Mouse (Mus musculus) midbrain, embryonic 13.5 days (tissue): ENCODE results near the gene Tpst2. TPM values are rescaled to one million over a fixed set of nuclear protein-coding genes. Genes with fewer than 3 reads are reported as not detected.
A peak's percentile ranks its signal among the peaks of the same experiment; 100 is the strongest.

Source experiments
- ATAC-seq: fragments of 200-750 bp; cut with Nextera tagmentation; 2 replicates; pipeline ENCODE4 v1.8.0; 2017; ENCODE audit warnings: mild to moderate bottlenecking, moderate TSS enrichment, moderate library complexity
- H3K27ac ChIP-seq: fragments of 300-500 bp; sonication (generic); 2 replicates; pipeline ENCODE4 v1.5.1; 2015; ENCODE audit warnings: inconsistent platforms, mild to moderate bottlenecking, moderate library complexity
- H3K27me3 ChIP-seq: fragments of 300-500 bp; sonication (generic); 2 replicates; pipeline ENCODE4 v1.6.1; 2015; ENCODE audit warnings: mild to moderate bottlenecking, inconsistent platforms
- H3K36me3 ChIP-seq: fragments of 300-500 bp; sonication (generic); 2 replicates; pipeline ENCODE4 v1.6.1; 2015; ENCODE audit warnings: mild to moderate bottlenecking, inconsistent platforms
- H3K4me1 ChIP-seq: fragments of 300-500 bp; sonication (generic); replicated peaks from 2 replicates; pipeline ENCODE4 v1.6.1; 2015; ENCODE audit warnings: inconsistent platforms
- H3K4me2 ChIP-seq: fragments of 300-500 bp; sonication (generic); replicated peaks from 2 replicates; pipeline ENCODE4 v1.6.1; 2015; ENCODE audit warnings: moderate library complexity, mild to moderate bottlenecking, inconsistent platforms
- H3K4me3 ChIP-seq: fragments of 300-500 bp; sonication (generic); replicated peaks from 2 replicates; pipeline ENCODE4 v1.5.1; 2015; ENCODE audit warnings: mild to moderate bottlenecking, inconsistent platforms
- H3K9ac ChIP-seq: fragments of 300-500 bp; sonication (generic); replicated peaks from 2 replicates; pipeline ENCODE4 v1.6.1; 2015; ENCODE audit warnings: mild to moderate bottlenecking, inconsistent platforms
- H3K9me3 ChIP-seq: fragments of 300-500 bp; sonication (generic); 2 replicates; pipeline ENCODE4 v1.6.1; 2016; ENCODE audit warnings: mild to moderate bottlenecking, inconsistent platforms
- WGBS: fragments of 180-500 bp; shearing (Covaris S2); methylation state at CpG from one replicate; pipeline ENCODE4 v1.1.7; 2015; 5-methylcytosine and 5-hydroxymethylcytosine counted together
- polyA plus RNA-seq: library from polyadenylated mRNA; unstranded; fragments of >200 nt; fragmentation: Nextera tagmentation; extraction: Ambion mirVana; gene quantifications from 2 replicates; pipeline ENCODE4 v1.2.1, GENCODE M21; 2015

Gene Tpst2
- polyA plus RNA-seq, 1 experiment from 2014 or later, result 25.4 TPM

DNA sequence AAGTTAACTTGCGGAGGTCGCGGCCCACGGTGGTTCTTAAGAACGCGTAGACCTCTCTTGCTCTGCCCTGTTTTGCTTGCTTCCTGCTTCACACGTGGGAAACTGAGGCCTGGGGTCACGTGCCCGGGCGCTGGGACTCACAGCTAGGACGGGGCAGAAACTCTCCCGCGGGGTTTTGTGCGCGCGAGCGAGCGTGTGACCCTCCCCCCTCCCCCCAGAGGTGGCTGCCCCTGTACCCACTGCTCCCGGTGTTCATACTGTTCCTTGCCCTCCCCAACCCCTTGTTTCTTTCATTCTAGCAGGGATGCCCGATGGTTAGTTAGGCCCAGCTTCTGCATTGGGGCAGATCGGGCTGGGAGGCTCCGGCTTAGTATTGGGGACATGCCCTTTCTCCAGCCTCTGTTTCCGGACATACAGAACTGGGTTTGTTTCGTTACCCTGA is 437 bp downstream of the Tpst2 start:
- peak overlapping the region; percentile 57 for H3K4me3 ChIP-seq
- H3K4me1 ChIP-seq, result peaks cover 45% of the 10 kb centered on the region
- H3K36me3 ChIP-seq, result no peaks in the 10 kb centered on the region
- peak overlapping the region; percentile 48 for H3K27ac ChIP-seq
- under 1% methylated on average over 24 of the region's 24 CpGs for WGBS
- no peak; the same call in 1 of the 2 replicates for ATAC-seq
- H3K27me3 ChIP-seq, result no peaks in the 10 kb centered on the region
- H3K9me3 ChIP-seq, result no peaks in the 10 kb centered on the region
- peak overlapping the region; percentile 75 for H3K9ac ChIP-seq
- H3K4me2 ChIP-seq, result peak overlapping the region; percentile 83

DNA sequence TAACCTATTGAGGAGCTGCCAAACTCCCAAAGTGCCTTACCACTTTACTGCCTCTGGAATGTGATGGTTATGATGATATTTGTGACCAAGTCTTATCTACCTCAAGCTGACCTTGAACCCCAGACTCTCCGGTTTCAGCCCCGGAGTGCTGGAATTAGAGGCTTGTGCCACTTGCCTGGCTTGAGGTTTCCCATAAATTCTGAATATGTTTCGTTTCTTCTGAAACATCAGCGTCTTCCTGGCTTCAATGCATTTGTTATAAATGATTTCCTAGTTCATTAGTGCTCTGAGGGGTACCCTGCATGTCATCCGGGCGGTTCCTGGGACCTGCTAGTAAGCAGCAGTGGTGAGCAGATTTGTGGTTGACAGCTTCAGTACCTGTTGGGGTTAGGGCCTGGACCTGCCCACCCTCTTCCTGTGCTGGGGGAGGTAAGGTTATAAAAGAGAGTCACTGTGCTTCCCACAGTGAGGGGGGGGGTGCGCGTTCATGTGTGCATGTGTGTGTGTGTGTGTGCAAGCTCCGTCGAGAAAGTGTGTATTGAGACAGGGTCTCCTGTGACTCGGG is 1.5 kb downstream of the Tpst2 start:
- ATAC-seq, result no peak
- 92% methylated on average over 11 of the region's 11 CpGs for WGBS
- Histone ChIP-seq H3K27me3 (no peaks in the 10 kb centered on the region), H3K9me3 (no peaks in the 10 kb centered on the region), H3K27ac (no peak overlapping the region), H3K4me2 (peak overlapping the region; percentile 83), H3K4me3 (no peak overlapping the region), H3K36me3 (no peaks in the 10 kb centered on the region), H3K9ac (no peak overlapping the region), H3K4me1 (peaks cover 49% of the 10 kb centered on the region)

DNA sequence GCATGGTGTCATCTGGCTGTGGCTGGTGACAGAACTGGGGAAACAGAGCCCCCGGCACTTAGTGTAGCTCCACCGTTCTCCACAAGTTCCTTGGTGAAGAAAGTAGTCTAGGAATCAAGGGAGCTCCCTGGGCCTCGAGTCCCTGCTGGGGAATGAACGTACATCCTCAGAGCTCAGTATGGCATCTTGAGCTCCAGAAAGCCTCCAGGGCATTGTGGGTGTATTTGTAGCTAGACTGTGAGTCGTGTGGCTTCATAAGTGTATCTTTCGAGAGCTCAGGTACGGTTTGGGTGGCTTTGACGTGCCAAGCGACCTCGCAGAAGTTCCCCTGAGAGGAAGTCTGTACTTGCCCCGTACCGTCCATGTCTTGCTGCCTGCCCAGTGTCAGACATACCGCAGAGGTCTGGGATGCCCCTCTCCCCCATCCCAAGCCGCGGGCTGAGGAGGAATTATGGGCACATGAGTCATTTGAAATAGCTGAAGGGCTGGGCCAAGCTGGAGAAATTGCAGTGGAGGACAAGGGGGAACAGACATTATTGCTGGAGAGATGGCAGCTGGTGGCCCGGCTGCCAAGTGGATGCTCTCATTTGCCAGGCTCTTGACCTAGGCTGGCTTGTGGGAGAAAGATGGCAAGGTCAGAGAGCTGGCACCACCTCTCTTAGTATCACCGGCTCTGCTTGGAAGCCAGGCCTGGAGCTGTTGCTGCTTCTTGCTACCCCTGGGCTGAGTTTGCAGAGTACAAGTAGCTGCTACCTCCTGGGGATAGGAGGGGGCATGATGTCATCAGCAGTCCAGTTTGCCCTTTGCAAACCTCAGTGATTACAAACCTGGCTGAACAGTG is 2.9 kb downstream of the Tpst2 start:
- no peaks in the 10 kb centered on the region for H3K9me3 ChIP-seq
- H3K36me3 ChIP-seq, result no peaks in the 10 kb centered on the region
- peaks cover 49% of the 10 kb centered on the region for H3K4me1 ChIP-seq
- no peak for ATAC-seq
- 0 out of 2 replicates have a peak overlapping the region, but pooled peaks have one; percentile 33 for H3K9ac ChIP-seq
- no peak overlapping the region for H3K4me2 ChIP-seq
- H3K4me3 ChIP-seq, result no peak overlapping the region
- no peak overlapping the region for H3K27ac ChIP-seq
- H3K27me3 ChIP-seq, result no peaks in the 10 kb centered on the region
- 92% methylated on average over 17 of the region's 17 CpGs for WGBS

DNA sequence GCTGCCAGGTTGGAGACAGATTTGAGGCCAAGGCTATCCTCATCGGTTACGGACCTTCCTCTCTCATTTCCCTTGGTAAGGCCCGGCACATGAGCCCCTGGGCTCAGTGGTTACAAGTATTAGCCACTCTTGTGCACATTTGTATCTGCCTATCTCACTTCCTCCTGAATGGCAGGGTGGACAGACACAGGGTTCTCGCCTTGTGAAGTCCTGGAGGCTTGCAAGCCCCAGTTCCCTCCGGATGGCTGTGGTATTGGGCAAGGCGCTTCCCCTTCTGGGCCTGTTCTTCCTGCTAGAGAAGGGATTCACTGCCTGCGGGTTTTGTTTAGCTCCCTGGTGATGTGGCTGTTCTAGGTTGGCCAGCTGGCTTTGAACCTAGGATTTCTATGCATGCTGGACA is 3.7 kb downstream of the Tpst2 start:
- Histone ChIP-seq H3K4me3 (no peak overlapping the region), H3K36me3 (no peaks in the 10 kb centered on the region), H3K4me2 (no peak overlapping the region), H3K4me1 (peaks cover 49% of the 10 kb centered on the region), H3K9ac (peak overlapping the region; percentile 33; the same call in 1 of the 2 replicates), H3K27ac (no peak overlapping the region), H3K27me3 (no peaks in the 10 kb centered on the region), H3K9me3 (no peaks in the 10 kb centered on the region)
- 87% methylated on average over 7 of the region's 7 CpGs for WGBS
- ATAC-seq, result no peak

DNA sequence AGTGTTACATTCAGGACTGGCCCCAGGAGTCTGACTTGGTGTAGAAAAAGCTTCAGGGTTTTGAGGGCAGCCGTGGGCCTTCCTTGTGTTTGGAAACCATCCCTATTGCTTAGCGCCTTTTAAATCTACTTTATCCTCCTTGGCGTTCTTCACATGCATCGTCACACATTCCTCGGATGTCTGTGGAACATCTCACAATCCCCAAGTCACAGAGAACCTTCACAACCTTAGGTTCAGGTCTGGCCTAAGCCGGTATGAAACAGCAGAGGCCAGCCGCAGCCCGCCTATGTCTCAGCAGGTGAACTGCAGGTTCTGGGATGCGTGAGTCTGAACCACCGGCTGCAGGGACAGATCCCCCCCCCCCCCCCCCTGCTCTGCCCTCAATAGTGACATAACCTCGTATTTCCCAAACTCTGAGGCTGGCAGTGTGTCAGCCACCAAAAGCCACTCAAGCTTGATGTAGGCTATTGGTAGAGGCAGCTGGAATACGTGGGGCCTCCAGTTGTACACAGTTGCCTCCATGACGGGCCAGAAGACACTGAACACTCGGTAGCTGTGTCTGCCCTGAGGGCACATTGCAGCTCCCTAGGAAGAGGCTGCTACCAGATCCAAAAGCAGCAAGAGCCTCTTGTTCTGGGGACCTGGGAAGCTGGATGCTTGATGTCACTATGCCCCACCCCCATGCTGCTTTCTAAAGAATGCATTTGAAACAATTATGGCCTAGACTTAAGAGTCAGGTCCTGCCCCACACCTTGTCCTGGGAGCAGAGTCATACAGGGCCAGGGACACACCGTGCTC is 4.6 kb downstream of the Tpst2 start:
- ATAC-seq, result no peak
- Histone ChIP-seq H3K36me3 (no peaks in the 10 kb centered on the region), H3K4me1 (peaks cover 43% of the 10 kb centered on the region), H3K9ac (no peak overlapping the region; the same call in 1 of the 2 replicates), H3K4me2 (no peak overlapping the region), H3K4me3 (no peak overlapping the region), H3K27me3 (no peaks in the 10 kb centered on the region), H3K9me3 (no peaks in the 10 kb centered on the region), H3K27ac (no peak overlapping the region)
- 63% methylated on average over 15 of the region's 15 CpGs for WGBS

DNA sequence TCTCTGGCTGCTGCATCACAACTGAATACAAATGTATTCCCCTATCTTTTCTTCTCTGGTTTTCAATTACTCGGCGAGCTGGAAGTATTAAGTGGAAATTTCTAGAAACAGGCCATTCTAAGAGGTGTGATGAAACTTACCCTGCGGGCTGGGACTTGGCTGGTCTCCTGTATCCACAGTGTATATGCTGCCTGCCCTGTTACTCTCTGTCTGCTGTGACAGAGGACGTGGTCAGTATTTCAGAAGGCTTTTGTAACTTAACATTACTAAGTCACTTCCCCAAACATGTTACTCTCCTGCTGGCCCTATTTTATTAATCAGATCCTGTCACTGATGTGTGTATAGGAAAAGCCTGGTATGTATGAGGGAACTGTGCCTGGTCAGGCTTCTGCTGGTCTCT is 5.2 kb downstream of the Tpst2 start:
- Histone ChIP-seq H3K27me3 (no peaks in the 10 kb centered on the region), H3K27ac (no peak overlapping the region), H3K4me2 (no peak overlapping the region), H3K4me3 (no peak overlapping the region), H3K4me1 (peaks cover 43% of the 10 kb centered on the region), H3K9ac (no peak overlapping the region), H3K36me3 (no peaks in the 10 kb centered on the region), H3K9me3 (no peaks in the 10 kb centered on the region)
- 88% methylated on average over 4 of the region's 4 CpGs for WGBS
- ATAC-seq, result no peak

DNA sequence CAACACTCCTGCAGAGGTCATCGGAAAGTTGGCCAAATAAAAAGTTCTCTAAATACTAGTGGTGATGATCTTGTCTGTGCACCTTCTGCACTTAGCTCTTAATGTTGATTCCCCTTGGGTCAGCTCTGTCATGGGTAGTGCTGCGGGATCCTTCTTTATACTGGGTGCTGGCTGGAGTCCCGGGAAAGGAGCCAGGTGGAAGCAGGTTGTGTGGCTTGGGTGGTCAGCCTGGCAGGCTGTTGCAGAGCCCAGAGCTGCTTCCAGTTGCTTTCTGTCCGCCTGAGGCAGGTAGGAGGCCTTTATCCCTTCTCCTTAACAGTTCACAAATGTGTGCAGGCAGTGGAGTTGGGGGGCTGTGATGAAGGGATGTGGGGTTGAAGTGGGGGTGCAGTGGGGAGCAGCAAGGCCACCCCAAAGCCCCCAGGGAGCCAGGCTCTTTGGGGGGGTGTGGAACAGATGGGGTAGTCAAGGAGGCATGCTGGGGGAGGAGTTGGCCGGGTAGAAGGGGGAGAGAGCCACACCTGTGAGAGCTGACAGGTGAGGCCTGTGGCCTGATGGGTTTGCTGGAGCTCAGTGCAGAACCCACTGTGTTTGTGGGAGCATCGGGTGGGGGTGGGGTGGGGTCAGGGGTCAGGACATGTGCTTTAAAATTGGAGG is 5.8 kb downstream of the Tpst2 start:
- no peak for ATAC-seq
- 72% methylated on average over 6 of the region's 6 CpGs for WGBS
- no peak overlapping the region for H3K9ac ChIP-seq
- H3K4me3 ChIP-seq, result no peak overlapping the region
- peaks cover 40% of the 10 kb centered on the region for H3K4me1 ChIP-seq
- H3K27me3 ChIP-seq, result no peaks in the 10 kb centered on the region
- H3K36me3 ChIP-seq, result no peaks in the 10 kb centered on the region
- H3K27ac ChIP-seq, result no peak overlapping the region
- H3K9me3 ChIP-seq, result no peaks in the 10 kb centered on the region
- no peak overlapping the region for H3K4me2 ChIP-seq

DNA sequence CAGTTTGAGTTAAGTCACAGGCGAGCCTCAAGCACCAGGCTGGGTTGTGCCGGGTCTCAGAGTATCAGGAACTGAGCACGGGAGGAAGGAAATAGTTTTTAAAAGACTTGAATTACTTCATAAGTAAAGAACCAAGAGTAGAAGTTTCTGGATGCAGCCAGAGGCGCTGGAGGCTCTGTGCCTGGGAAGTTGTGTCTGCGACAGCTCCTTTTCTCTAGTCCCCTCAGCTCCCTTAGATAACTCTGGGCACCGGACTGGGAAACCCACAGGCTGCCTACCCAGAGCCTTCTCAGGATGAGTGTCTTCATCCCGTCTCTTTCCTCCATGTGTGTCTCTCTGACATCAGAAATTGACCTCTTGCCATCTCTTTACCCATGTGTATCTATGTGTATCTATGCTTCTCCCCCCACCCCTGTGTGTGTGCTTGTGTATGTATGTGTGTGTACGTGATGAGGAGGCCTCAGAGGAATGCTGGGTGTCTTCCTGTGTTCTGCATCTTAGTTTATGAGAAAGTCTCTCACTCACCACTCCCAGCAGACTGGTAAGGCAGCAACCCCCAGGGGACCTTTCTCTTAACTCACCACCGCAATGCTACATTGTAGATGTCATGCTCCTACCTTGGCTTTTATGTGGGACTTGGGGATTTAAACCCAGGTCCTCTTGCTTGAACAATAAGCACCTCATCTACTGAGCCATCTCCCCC is 6.4 kb downstream of the Tpst2 start:
- no peak overlapping the region for H3K27ac ChIP-seq
- no peak overlapping the region for H3K9ac ChIP-seq
- H3K4me1 ChIP-seq, result peaks cover 34% of the 10 kb centered on the region
- no peak overlapping the region for H3K4me2 ChIP-seq
- H3K4me3 ChIP-seq, result no peak overlapping the region
- no peaks in the 10 kb centered on the region for H3K36me3 ChIP-seq
- WGBS, result 79% methylated on average over 9 of the region's 9 CpGs
- ATAC-seq, result no peak
- no peaks in the 10 kb centered on the region for H3K9me3 ChIP-seq
- no peaks in the 10 kb centered on the region for H3K27me3 ChIP-seq

DNA sequence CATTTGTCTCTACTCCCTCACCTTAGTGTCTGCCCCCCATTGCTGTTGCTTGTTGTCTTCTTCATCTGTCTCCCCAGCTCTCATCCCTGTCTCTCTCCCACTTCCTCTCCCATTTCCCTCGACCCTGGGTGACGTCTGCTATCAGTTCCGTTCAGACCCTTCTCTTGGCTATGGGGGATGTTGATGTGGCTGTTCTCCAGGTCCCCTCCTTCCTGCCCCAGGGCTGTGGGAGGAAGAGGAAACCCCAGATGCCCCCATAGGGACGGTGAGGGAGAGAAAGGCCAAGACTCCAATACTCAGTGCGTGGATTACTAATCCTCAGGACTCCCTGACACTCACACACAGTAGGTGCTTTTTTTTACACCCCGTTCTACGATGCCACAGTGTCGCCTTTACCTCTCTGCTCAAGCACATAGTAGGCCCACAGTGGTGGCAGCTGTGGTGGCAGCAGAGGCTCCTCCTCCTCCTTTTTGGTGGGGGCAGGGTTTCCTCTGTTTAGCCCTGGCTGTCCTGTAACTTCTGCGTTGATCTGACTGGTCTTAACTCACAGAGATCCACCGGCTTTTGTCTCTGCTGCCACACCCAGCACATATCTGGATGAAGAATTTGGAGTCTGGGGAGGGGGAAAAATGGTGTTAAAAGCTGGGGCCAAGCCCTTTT is 7.2 kb downstream of the Tpst2 start:
- whole genome bisulfite sequencing, result 80% methylated on average over 10 of the region's 10 CpGs
- H3K4me1 ChIP-seq, result peaks cover 27% of the 10 kb centered on the region
- no peaks in the 10 kb centered on the region for H3K36me3 ChIP-seq
- H3K4me2 ChIP-seq, result no peak overlapping the region
- H3K9me3 ChIP-seq, result no peaks in the 10 kb centered on the region
- no peak overlapping the region for H3K4me3 ChIP-seq
- no peak overlapping the region for H3K27ac ChIP-seq
- ATAC-seq, result no peak
- no peaks in the 10 kb centered on the region for H3K27me3 ChIP-seq
- H3K9ac ChIP-seq, result no peak overlapping the region

DNA sequence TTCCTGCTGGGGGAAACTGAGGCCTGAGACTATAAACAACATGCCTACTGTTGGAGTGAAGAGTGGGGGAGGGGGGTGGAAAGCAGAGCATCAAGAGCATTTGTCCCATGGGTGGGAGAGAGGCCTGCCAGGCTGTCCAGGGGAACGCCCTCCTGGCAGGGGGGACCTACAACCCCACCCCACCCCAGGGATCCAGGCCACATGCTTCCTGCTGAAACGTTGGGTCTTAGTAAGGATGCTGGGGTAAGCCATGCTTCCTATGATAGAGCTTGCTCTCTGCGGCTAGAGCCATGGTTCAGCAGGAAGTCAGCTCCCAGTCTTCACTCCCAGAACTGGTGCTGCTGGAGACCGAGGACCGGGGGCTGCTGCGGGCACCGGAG is 7.7 kb downstream of the Tpst2 start:
- no peak overlapping the region for H3K9ac ChIP-seq
- H3K27me3 ChIP-seq, result no peaks in the 10 kb centered on the region
- 83% methylated on average over 7 of the region's 7 CpGs for WGBS
- no peaks in the 10 kb centered on the region for H3K9me3 ChIP-seq
- H3K36me3 ChIP-seq, result no peaks in the 10 kb centered on the region
- no peak for ATAC-seq
- peaks cover 23% of the 10 kb centered on the region for H3K4me1 ChIP-seq
- no peak overlapping the region for H3K4me2 ChIP-seq
- H3K27ac ChIP-seq, result no peak overlapping the region
- no peak overlapping the region for H3K4me3 ChIP-seq

DNA sequence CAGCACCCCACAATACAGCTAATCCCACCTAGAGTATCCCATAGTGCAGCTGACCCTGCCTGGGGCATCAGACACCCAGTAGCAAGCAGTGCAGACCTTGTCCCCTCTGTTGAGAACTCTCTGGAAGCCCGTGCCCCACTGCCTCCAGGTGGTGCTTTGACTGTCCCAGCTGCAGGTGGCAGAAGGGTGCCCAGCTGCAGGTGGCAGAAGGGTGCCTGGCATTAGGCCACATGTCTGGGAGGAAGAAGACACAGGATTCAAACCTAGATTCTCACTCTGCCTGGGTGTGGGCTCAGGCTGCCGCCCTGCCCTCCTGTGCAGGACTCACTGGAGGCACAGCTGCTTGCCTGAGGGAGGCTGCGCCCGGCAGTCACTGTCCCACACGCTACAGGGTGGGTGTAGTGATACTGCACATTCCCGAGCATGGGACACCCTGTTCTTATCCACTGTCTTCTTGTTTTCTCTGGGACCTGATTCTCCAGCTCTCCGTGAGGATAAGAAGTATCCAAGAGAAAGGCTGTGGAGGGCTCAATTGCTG is 9.1 kb downstream of the Tpst2 start:
- H3K27me3 ChIP-seq, result no peaks in the 10 kb centered on the region
- H3K36me3 ChIP-seq, result no peaks in the 10 kb centered on the region
- H3K9me3 ChIP-seq, result no peaks in the 10 kb centered on the region
- ATAC-seq, result no peak
- WGBS, result 97% methylated on average over 7 of the region's 7 CpGs
- H3K9ac ChIP-seq, result no peak overlapping the region
- H3K27ac ChIP-seq, result no peak overlapping the region
- peaks cover 10% of the 10 kb centered on the region for H3K4me1 ChIP-seq
- H3K4me3 ChIP-seq, result no peak overlapping the region
- H3K4me2 ChIP-seq, result no peak overlapping the region
